Mouse (Mus musculus) left cerebral cortex, postnatal 25 days (tissue): ENCODE data around the gene Gm13941. TPM values are rescaled to one million over a fixed set of nuclear protein-coding genes. Genes with fewer than 3 reads are reported as not detected.

Experiments used
- DNase-seq, 2 experiments: peaks; one replicate each; pipeline ENCODE4 v3.0.0; 2022; ENCODE audit warnings: low spot score in 2 of 2, mixed read lengths in 1 of 2
- intact Hi-C: fragments of 180-260 bp; cut with DNase I; formaldehyde crosslinking; loops from one replicate; pipeline ENCODE4 v1.15.1; 2025
- total RNA-seq, 2 experiments: library from RNA; stranded (reverse); gene quantifications; 2 replicates each; pipeline ENCODE4 v1.2.3; 2021

The Gm13941 gene
- total RNA-seq = not detected

- DNase-seq = no peak
Observed at GRCm38 (mm10) chr2:111105882-111106281, at the start of gene Gm13941. Gene Gm13941, minus strand, starts transcription at chr2:111105982.

GRCm38 (mm10) chr2:111152836-111153235 is 47.1 kb upstream of the Gm13941 start, which contains the start of gene Gm15130:
Gene Gm15130, minus strand, starts transcription at chr2:111152936.
- intact Hi-C loops = no loop called here

More at GRCm38 (mm10) chr2:111105882-111106281, at the start of gene Gm13941:
- intact Hi-C loops = no loop called here

GRCm38 (mm10) chr2:111135739-111136138 is 30.0 kb upstream of the Gm13941 start:
- intact Hi-C loops = no loop called here

More at GRCm38 (mm10) chr2:111152836-111153235, 47.1 kb upstream of the Gm13941 start, which contains the start of gene Gm15130:
- DNase-seq = no peak

GRCm38 (mm10) chr2:111058586-111059261 is 47.1 kb downstream of the Gm13941 start:
- peak; percentile 17 to 63 for DNase-seq
- intact Hi-C loops = loop anchor here (5.0 to 10.0 kb wide), 3 partner anchors 396 to 1154 kb away; no protein-coding TSS in a partner anchor

More at GRCm38 (mm10) chr2:111135739-111136138, 30.0 kb upstream of the Gm13941 start:
- no peak for DNase-seq

Other genes starting within 250 kb of the Gm13941 start
- 10 to 100 TPM; 61.3 to 78.5 TPM for gene Ano3, start 155.1 kb downstream of the Gm13941 start, total RNA-seq
- not detected for gene Gm15130, start 47.0 kb upstream of the Gm13941 start, total RNA-seq
- gene 4930430A15Rik, start 123.6 kb upstream of the Gm13941 start, total RNA-seq = not detected
- gene Olfr1275, start 129.3 kb upstream of the Gm13941 start, total RNA-seq = not detected
- not detected for gene Olfr1276, start 148.5 kb upstream of the Gm13941 start, total RNA-seq
- gene Olfr1277, start 168.1 kb upstream of the Gm13941 start, total RNA-seq = not detected
- not detected for gene Olfr1278, start 184.2 kb upstream of the Gm13941 start, total RNA-seq
- not detected for gene Olfr1279, start 194.7 kb upstream of the Gm13941 start, total RNA-seq
- gene Olfr1280, start 208.0 kb upstream of the Gm13941 start, total RNA-seq = not detected
- gene Olfr1281, start 220.5 kb upstream of the Gm13941 start, total RNA-seq = not detected
- gene Olfr1282, start 230.1 kb upstream of the Gm13941 start, total RNA-seq = not detected